Mouse (Mus musculus) cortical plate, adult 2 months (tissue): Measurements from ENCODE around the gene Acin1. TPM values are rescaled to one million over a fixed set of nuclear protein-coding genes. Genes with fewer than 3 reads are reported as not detected.

Experiments
- H3K27ac ChIP-seq: fragments of 200-500 bp; 2 replicates; pipeline ENCODE4 v1.5.1; 2012; ENCODE audit warnings: low read length, control low read depth, inconsistent platforms; ENCODE audit not compliant: insufficient read depth
- H3K4me1 ChIP-seq: fragments of 200-500 bp; 2 replicates; pipeline ENCODE4 v1.6.1; 2011; ENCODE audit warnings: low read length; ENCODE audit not compliant: control insufficient read depth, insufficient read depth
- H3K4me3 ChIP-seq: fragments of 200-500 bp; 2 replicates; pipeline ENCODE4 v1.5.1; 2011; ENCODE audit warnings: mild to moderate bottlenecking, low read length, control low read depth; ENCODE audit not compliant: insufficient read depth
- CTCF ChIP-seq: fragments of 200-500 bp; IDR thresholded peaks from 2 replicates; pipeline ENCODE4 v1.5.1; 2011; ENCODE audit warnings: mild to moderate bottlenecking, control low read depth, low read length; ENCODE audit not compliant: insufficient read depth; ENCODE audit errors: extremely low read depth
- POLR2A ChIP-seq: fragments of 200-500 bp; IDR thresholded peaks from 2 replicates; pipeline ENCODE4 v1.6.1; 2011; ENCODE audit warnings: mild to moderate bottlenecking, low read length, control low read depth; ENCODE audit not compliant: insufficient read depth; ENCODE audit errors: extremely low read depth
- polyA plus RNA-seq: library from polyadenylated mRNA; depleted of rRNA; stranded (reverse); fragments of >200 nt; gene quantifications from 2 replicates; pipeline ENCODE4 v1.2.3, GENCODE M21; 2012

Acin1 gene
- polyA plus RNA-seq, 1 experiment: 169 TPM

DNA sequence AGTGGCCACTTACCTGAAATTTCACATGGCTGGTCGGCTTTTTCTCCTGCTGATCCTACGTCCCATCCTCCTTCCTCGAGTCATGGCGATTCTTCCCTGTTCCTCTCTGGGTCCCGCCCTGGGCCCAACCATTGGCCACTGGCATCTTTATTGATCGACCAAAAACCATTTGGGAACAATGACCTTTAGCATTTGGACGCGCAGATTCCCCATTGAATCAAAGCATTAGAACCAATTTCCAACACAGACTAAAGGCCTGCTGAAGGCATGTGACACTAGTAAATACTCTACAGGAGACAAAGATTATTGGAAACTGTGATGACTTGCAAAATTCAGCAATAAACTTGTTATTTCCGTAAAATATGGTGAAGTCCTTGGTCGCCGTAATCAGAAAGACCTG lies 33.3 kb upstream of the Acin1 start:
- TF ChIP-seq CTCF (no peak), POLR2A (no peak)
- H3K4me3 ChIP-seq: no peak overlapping the region
- H3K4me1 ChIP-seq: no peaks in the 10 kb centered on the region
- H3K27ac ChIP-seq: no peak overlapping the region

DNA sequence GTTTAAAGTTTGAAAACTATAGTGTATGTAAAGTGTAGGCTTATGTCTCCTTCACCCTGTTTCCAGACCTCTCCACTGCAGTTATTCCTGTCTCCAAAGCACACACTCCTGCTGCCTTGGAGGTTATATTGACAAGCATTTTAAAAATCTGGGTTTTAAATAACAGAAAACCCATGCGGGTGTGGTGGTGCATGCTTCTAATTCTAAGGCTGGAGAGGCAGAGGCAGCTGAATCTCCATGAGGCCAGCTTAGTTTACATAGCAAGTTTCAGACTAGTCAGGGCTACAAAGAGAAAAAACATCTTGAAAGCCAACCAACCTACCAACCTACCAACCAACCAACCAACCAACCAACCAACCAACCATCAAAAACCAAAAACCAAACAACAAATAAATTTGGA lies 28.7 kb upstream of the Acin1 start:
- Histone ChIP-seq H3K4me1 (peaks cover 1% of the 10 kb centered on the region; the same call in 1 of the 2 replicates), H3K27ac (no peak overlapping the region), H3K4me3 (no peak overlapping the region)
- TF ChIP-seq CTCF: no peak

DNA sequence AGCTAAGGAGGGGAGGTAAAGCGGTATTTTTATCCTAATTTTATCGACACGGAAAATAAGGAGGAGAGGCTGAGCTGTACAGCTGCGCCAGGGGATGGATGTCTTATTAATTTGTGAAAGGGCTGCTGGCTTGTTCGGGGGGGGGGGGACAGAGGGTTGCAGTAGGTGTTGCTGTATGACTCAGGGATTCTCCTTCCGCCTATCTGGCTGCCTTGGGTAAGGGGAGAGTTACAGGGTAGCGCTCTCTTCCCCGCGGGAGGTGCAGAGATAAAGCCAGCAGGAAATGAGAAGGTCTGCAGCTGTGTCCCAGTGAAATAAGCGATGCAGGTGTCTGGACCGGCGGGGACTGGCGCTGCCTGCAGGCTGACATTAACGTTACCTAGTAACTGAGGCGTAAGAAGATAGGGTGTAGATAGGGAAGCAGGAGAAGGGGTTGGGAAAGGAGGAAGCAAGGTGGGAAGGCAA lies 27.9 kb upstream of the Acin1 start:
- Histone ChIP-seq H3K27ac (no peak overlapping the region), H3K4me3 (peak overlapping the region; percentile 44), H3K4me1 (peaks cover 1% of the 10 kb centered on the region; the same call in 1 of the 2 replicates)
- TF ChIP-seq POLR2A (no peak), CTCF (no peak)

GRCm38 (mm10) chr14:54714121-54714520 lies 27.4 kb upstream of the Acin1 start:
- H3K27ac ChIP-seq: no peak overlapping the region
- TF ChIP-seq POLR2A (no peak), CTCF (peak; percentile 66)
- peak overlapping the region; percentile 44 for H3K4me3 ChIP-seq
- peaks cover 1% of the 10 kb centered on the region; the same call in 1 of the 2 replicates for H3K4me1 ChIP-seq

GRCm38 (mm10) chr14:54712861-54713260 lies 26.1 kb upstream of the Acin1 start:
- peaks cover 1% of the 10 kb centered on the region; the same call in 1 of the 2 replicates for H3K4me1 ChIP-seq
- TF ChIP-seq CTCF (no peak), POLR2A (no peak)
- no peak overlapping the region for H3K27ac ChIP-seq
- no peak overlapping the region for H3K4me3 ChIP-seq

- H3K4me3 ChIP-seq: no peak within 1 kb of the TSS
- H3K27ac ChIP-seq: no peak within 1 kb of the TSS
- TF ChIP-seq CTCF (no peak), POLR2A (no peak)
- peaks cover 1% of the 10 kb centered on the region; the same call in 1 of the 2 replicates for H3K4me1 ChIP-seq
These were observed 25.3 kb upstream of the Acin1 start, which contains the start of gene Cebpe for GRCm38 (mm10) chr14:54712074-54712473. Gene Cebpe (minus strand): TSS chr14:54712174.

DNA sequence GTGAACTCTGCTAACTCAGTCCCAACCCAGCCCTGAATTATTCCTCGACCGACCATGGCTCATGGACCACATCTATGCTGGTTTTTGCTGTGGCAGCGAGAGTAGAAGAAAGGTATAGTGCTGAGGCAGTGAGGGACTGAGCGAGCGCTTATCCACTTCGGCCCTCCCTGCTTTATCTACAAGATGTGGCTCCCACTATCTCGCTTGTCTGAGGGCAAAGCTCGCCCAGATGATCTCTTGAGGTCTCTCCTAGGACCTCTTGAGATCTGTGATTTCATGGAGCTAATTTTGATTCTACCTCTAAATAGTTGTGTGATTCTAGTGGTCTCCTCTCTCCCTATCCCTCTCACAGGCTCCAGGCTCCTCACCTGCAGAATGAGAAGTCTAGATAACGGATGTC lies 22.3 kb upstream of the Acin1 start:
- no peak overlapping the region for H3K27ac ChIP-seq
- TF ChIP-seq CTCF: no peak
- TF ChIP-seq POLR2A: no peak
- H3K4me1 ChIP-seq: peaks cover 1% of the 10 kb centered on the region; the same call in 1 of the 2 replicates
- no peak overlapping the region for H3K4me3 ChIP-seq

- Histone ChIP-seq H3K4me3 (no peak overlapping the region), H3K4me1 (no peaks in the 10 kb centered on the region), H3K27ac (no peak overlapping the region)
- TF ChIP-seq POLR2A (no peak), CTCF (no peak)
These were observed 20.0 kb upstream of the Acin1 start for GRCm38 (mm10) chr14:54706589-54707320.

GRCm38 (mm10) chr14:54705844-54706243 lies 19.1 kb upstream of the Acin1 start:
- Histone ChIP-seq H3K4me3 (no peak overlapping the region), H3K4me1 (no peaks in the 10 kb centered on the region), H3K27ac (no peak overlapping the region)
- TF ChIP-seq POLR2A (no peak), CTCF (no peak)

DNA sequence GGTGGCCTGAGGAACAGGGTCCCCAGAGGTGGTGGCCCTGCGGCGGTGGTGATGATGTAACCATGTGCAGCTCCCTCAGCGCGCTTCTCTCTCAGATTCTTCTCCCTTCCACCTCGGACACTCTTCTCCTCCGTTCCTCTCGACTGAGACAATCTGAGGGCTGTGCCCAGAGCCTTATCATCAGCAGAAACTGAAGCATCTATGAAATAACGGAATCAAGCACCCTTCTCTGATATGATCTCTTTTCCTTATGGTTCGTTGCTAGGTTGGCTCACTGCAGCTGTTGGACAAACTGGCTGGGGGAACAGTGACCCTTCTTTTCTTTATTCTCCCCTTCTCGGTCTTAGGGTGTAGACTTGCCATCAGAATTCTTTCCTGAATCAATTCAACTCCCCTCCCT lies 16.5 kb upstream of the Acin1 start:
- Histone ChIP-seq H3K27ac (no peak overlapping the region), H3K4me1 (no peaks in the 10 kb centered on the region), H3K4me3 (no peak overlapping the region)
- TF ChIP-seq POLR2A (no peak), CTCF (no peak)
